Mouse (Mus musculus) activated CD4-positive, CD25-positive, alpha-beta regulatory T cell, adult 4 months (primary cell): ENCODE measurements at regions not wholly inside any gene's neighbourhood (a gene's known extent, or its start where the extent isn't known, plus 50 kb on each side); places are given as distances from the start of the nearest gene placed in this dataset.

Experiments used
- ATAC-seq: one replicate; pipeline ENCODE4 v1.8.0; 2017

- no peak for ATAC-seq
Observed at GRCm38 (mm10) chr10:97778531-97778930, 52.0 kb upstream of the C030005K15Rik start.

- no peak for ATAC-seq
Observed at GRCm38 (mm10) chr10:97779335-97779734, 52.8 kb upstream of the C030005K15Rik start.

- no peak for ATAC-seq
Observed at GRCm38 (mm10) chr10:97793804-97794203, 67.2 kb upstream of the C030005K15Rik start.

GRCm38 (mm10) chr10:97801448-97802265 lies 75.1 kb upstream of the C030005K15Rik start:
- no peak for ATAC-seq

- no peak for ATAC-seq
Observed at GRCm38 (mm10) chr10:97807947-97808346, 81.4 kb upstream of the C030005K15Rik start.

- ATAC-seq = no peak
Observed at GRCm38 (mm10) chr10:97842574-97842973, 116.0 kb upstream of the C030005K15Rik start.

- ATAC-seq = no peak
Observed at GRCm38 (mm10) chr10:97851487-97851886, 124.9 kb upstream of the C030005K15Rik start.

GRCm38 (mm10) chr10:97877088-97877487 lies 150.5 kb upstream of the C030005K15Rik start:
- ATAC-seq = no peak

- no peak for ATAC-seq
Observed at GRCm38 (mm10) chr10:97886049-97886448, 159.5 kb upstream of the C030005K15Rik start.

- ATAC-seq = no peak
Observed at GRCm38 (mm10) chr10:97905793-97906192, 179.2 kb upstream of the C030005K15Rik start.

GRCm38 (mm10) chr10:97925568-97925967 lies 199.0 kb upstream of the C030005K15Rik start:
- ATAC-seq = no peak

GRCm38 (mm10) chr10:97940345-97940744 lies 213.8 kb upstream of the C030005K15Rik start:
- ATAC-seq = no peak

- no peak for ATAC-seq
Observed at GRCm38 (mm10) chr10:97965881-97966280, 239.3 kb upstream of the C030005K15Rik start.

GRCm38 (mm10) chr10:97966931-97967330 lies 240.4 kb upstream of the C030005K15Rik start:
- no peak for ATAC-seq

GRCm38 (mm10) chr10:98007037-98007436 lies 280.5 kb upstream of the C030005K15Rik start:
- ATAC-seq = no peak

- ATAC-seq = no peak
Observed at GRCm38 (mm10) chr10:98008355-98008754, 281.8 kb upstream of the C030005K15Rik start.

GRCm38 (mm10) chr10:98012916-98013315 lies 286.4 kb upstream of the C030005K15Rik start:
- ATAC-seq = no peak

- ATAC-seq = no peak
Observed at GRCm38 (mm10) chr10:98014985-98015902, 288.7 kb upstream of the C030005K15Rik start.

GRCm38 (mm10) chr10:98016596-98017304 lies 290.2 kb upstream of the C030005K15Rik start:
- no peak for ATAC-seq

GRCm38 (mm10) chr10:98029124-98029523 lies 302.6 kb upstream of the C030005K15Rik start:
- no peak for ATAC-seq

- ATAC-seq = no peak
Observed at GRCm38 (mm10) chr10:98029621-98030020, 303.1 kb upstream of the C030005K15Rik start.

- no peak for ATAC-seq
Observed at GRCm38 (mm10) chr10:98032661-98033060, 306.1 kb upstream of the C030005K15Rik start.

- ATAC-seq = no peak
Observed at GRCm38 (mm10) chr10:98041766-98042165, 315.2 kb upstream of the C030005K15Rik start.
